Mouse (Mus musculus) heart, adult 11 months (tissue): ENCODE measurements around the gene Psmb3.

Source experiments
- DNase-seq: peaks from one replicate; pipeline ENCODE4 v3.0.0; 2022

The Psmb3 gene

GRCm38 (mm10) chr11:97668160-97668559 lies 35.0 kb upstream of the Psmb3 start:
- peak; percentile 87 for DNase-seq

DNA sequence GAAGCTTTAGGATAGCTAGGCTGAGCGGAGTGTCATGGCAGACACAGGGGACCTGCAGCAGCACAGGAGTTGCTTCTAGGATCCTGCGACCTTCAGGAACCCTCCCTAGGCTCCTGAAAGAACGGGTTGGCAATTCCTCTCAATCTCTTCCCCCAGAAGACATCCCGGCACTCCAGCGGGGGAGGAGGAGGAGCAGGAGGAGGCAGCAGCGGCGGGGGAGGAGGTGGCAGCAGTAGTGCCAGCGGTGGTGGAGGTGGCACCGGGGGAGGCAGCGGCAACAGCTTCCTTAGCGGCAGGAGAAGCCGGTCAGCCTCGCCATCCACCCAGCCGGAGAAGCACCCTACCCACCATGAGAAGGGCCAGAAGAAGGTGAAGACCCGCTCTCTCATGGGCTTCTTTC lies 33.9 kb upstream of the Psmb3 start:
- DNase-seq, result peak; percentile 92

DNA sequence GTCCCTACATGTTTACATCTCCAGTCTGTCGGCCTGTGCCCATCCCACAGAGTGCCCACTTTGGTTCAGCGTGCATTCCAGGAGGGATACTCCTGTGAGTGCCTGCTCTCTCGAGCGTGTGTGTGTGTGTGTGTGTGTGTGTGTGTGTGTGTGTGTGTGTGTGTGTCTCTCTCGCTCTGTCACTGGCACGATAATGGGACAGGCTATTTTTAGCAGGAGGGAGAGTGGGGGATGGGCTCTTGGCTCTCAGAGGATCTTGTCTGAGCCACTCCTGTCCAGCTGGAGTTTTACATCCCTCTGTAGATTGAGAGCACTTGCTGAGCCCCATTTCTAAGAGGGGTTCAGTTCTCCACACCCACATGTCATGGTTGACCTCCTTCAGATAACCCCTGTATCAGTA lies 33.4 kb upstream of the Psmb3 start:
- peak; percentile 97 for DNase-seq

DNA sequence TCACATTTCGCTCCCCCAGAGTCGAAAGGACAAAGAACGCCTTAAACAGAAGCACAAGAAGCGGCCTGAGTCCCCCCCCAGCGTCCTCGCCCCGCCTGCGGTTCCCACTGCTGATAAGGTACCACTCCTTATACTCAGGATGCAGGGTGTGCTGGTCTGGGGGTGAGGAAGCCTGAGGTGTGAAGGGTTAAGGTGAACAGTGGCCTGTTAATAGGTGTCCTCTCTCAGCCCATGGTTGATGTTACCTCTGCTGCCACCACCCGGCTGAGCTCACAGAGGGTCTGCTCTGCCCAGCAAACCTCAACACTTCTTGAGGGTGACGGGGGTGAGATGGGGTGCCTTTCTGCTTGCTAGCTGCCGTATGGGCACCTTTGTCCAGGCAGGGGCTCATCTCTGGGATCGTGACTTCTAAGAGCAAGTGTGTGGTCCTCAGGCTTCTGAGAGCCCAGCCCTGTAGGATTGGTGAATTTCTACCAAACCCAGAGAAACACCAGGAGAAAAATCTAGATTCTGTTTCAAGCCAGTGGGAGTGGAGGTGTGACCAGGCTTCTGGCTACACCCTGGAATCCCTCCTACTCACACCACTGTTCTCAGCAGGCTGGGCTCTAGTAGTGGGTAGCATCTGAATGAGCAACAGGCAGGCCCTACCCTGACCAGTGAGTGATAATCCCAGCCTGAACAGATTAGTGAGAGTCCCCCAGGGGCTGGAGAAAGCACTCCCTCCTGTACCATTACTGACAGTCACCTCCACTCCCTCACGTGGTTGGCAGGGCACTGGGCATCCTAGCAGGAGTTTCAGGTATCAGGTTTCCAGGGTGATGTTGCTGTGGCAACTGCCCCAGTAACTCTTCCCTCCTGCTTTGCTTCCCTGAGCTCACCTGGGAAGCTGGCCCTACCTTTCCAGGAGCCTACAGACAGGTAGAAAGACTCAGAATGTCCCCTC lies 32.7 kb upstream of the Psmb3 start:
- DNase-seq, result peak; percentile 91

GRCm38 (mm10) chr11:97671177-97671527 lies 32.0 kb upstream of the Psmb3 start:
- DNase-seq, result no peak

DNA sequence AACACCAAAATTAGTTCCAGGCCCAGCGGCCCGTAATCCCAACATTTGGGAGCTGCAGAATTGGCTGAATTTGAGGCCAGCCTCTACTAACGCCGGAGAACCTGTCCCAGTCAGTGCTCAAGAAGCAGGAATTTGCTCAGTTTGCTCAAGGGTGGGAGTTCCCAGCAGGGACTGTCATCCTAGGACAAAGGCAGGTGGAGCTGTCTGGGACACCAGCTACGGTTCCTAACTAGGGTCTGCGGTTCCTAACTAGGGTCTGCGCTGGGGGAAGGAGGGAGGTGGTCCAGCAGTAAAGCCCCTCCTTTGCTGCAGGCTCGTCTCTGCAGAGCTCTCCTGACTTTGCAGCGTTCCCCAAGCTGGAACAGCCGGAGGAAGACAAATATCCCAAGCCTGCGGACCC lies 30.1 kb upstream of the Psmb3 start:
- no peak for DNase-seq

GRCm38 (mm10) chr11:97676050-97676754 lies 27.0 kb upstream of the Psmb3 start:
- no peak for DNase-seq

GRCm38 (mm10) chr11:97677381-97677780 lies 25.8 kb upstream of the Psmb3 start:
- DNase-seq, result no peak

GRCm38 (mm10) chr11:97677842-97678241 lies 25.4 kb upstream of the Psmb3 start:
- DNase-seq, result no peak

DNA sequence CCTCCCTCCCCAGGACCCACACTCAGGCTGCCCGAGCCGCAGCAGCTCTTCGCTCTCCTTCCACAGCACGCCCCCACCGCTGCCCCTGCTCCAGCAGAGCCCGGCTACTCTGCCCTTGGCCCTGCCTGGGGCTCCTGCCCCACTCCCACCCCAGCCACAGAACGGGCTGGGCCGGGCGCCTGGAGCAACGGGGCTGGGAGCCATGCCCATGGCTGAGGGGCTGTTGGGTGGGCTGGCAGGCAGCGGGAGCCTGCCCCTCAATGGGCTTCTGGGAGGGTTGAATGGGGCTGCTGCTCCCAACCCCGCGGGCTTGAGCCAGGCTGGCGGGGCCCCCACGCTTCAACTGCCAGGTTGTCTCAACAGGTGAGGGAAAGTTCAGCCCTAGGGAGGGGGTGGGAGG lies 24.9 kb upstream of the Psmb3 start:
- DNase-seq, result no peak

- DNase-seq, result no peak
These were observed 22.8 kb upstream of the Psmb3 start for GRCm38 (mm10) chr11:97680430-97680829.

DNA sequence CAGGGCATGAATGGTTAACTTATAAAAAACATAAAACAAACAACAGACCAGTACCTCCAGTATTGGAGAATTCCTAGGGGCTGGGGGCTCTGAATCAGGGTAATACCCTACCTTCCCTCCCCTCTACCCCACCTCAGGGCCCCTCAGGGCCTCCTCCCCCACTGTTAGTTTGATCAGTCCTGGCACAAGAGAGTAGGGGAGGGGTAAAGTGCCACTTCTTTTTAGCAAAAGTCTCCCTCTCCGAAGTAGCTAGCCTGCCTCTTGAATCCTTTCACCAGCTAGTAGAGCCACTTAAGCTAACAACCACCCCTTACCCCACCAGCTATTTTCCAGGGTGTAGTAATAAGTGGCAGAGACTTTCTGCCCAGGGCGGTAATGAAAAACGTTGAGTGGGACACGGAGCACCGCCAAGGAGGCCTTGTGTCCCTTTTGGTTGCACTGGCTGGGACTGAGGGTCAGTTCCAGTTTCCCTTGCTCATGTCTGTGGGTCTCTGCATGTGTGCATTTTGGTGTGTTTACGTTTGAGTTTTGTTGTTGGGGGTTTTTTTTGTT lies 20.6 kb upstream of the Psmb3 start:
- no peak for DNase-seq

DNA sequence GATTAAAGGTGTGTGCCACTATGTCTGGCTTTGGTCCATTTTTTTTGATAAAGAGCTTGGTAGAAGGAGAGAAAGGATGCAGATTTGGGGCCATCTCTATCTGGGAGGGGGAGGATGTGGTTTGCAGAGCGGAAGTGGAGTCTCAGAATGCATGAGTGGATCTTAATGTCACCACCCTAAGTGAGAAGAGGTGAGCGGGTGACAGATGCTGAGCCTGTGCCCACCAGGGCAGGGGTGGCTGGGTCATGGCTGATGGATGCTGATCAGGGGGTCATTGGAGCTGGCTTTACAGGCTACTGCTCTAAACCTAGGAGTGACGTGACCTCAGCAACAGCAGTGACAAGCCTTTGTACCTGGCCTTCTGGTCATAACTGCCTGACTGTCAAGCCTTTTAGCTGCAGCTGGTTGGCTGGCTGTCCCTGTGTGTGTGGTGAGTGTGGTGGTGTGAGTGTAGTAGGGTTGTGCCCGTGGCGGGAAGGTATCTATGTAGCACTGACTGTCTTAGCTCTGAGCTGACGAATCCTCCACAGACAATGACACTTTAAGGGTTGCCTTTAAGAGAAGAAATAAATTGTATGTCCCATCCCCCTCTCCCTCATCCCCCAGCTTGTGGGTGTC lies 19.0 kb upstream of the Psmb3 start:
- peak; percentile 94 for DNase-seq

GRCm38 (mm10) chr11:97684766-97685165 lies 18.4 kb upstream of the Psmb3 start:
- DNase-seq, result peak; percentile 97

DNA sequence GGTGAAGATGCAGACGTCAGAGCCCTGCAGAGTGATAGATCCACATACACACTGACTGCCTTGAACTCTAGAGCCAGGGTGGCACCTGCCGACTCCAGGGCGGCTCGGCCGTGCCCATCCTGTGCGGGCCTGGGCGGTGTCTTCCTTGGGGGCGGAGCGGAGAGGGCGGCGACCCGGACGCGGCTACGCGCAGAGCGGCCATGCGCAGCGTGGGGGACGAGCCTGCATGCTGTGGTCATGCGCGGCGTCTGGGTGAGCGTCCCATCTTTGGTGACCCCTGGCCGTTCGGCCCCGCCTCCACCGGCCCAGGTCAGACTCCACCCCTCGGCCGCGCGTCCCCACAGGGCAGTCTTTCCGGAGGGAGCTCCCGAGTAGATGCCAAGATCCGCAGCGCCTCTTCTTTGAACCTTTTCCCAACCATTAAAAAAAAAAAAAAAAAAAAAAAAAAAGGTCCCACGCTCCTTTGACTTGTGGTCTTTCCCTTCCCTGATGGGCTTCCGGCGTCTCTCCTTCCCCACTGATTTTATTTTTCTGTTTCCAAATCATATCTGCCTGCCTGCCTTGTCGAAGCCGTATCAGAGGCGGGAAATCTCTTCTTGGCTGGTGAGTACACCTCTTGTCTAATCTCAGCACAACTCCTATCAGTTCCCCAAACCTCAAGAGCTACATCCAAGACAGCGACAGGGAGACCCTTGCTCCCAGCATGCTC lies 17.4 kb upstream of the Psmb3 start, which contains the start of gene Cisd3:
Gene Cisd3, plus strand, starts transcription at position 214 of the 709 bp plus-strand sequence.
- peak; percentile 100 for DNase-seq

- DNase-seq, result peak; percentile 95
These were observed 16.8 kb upstream of the Psmb3 start for GRCm38 (mm10) chr11:97686322-97686908.

GRCm38 (mm10) chr11:97687061-97687460 lies 16.1 kb upstream of the Psmb3 start:
- DNase-seq, result no peak

- peak; percentile 96 for DNase-seq
These were observed 13.3 kb upstream of the Psmb3 start for GRCm38 (mm10) chr11:97689861-97690260.

- peak; percentile 91 for DNase-seq
These were observed 8.8 kb upstream of the Psmb3 start for GRCm38 (mm10) chr11:97694435-97694834.

DNA sequence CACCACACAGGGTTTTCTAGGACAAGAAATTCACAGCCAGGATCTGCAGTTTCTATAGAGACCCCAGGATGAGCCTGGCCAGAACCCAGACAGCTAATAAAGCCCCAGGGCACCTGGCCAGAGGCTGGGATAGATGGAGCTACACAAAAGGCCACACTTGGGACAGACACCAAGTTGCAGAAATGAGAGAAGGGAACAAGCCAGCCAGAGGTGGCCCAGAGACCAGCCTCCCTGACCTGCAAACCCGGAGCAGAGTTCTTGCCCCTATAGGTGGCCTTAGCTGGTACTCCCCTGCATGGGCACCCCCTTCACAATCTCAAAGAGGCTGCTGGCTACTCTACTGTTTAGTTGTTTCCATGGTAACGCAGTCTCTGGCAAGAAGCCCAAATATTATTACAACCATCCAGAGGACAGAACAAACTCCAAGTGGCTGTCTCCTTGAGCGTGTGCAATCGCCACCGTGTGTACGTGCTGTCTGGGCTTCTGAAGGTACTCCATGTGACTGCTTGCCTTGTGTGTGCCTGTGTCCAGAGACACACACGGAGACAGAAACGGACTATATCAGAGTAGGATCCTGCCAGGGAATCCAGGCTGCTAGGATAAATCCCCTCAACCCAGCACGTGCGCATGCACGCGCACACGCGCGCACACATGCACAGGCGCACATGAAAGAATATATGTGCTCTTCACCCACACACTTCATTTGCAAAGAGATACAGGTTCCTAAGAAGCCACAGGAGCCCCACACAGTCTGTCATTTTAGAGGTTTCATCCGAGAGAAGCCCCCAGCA lies 8.1 kb upstream of the Psmb3 start:
- peak; percentile 92 for DNase-seq

GRCm38 (mm10) chr11:97695712-97696401 lies 7.3 kb upstream of the Psmb3 start:
- peak; percentile 87 for DNase-seq
